Mouse (Mus musculus) kidney, postnatal 0 days (tissue): Measurements from ENCODE around the gene Slc2a9. TPM values are rescaled to one million over a fixed set of nuclear protein-coding genes. Genes with fewer than 3 reads are reported as not detected.

Experiments used
- ATAC-seq: fragments of 200-750 bp; cut with Nextera tagmentation; replicated peaks from 2 replicates; pipeline ENCODE4 v1.8.0; 2017; ENCODE audit warnings: low read depth, moderate number of reproducible peaks, moderate TSS enrichment, moderate library complexity; ENCODE audit not compliant: low FRiP score
- DNase-seq: peaks from one replicate; pipeline ENCODE4 v3.0.0-alpha.2; 2016; ENCODE audit warnings: low spot score
- H3K27ac ChIP-seq: fragments of 300-500 bp; sonication (generic); 2 replicates; pipeline ENCODE4 v1.5.1; 2014; ENCODE audit warnings: mild to moderate bottlenecking
- H3K27me3 ChIP-seq: fragments of 300-500 bp; sonication (generic); 2 replicates; pipeline ENCODE4 v1.6.1; 2014; ENCODE audit warnings: low read length, mixed read lengths; ENCODE audit not compliant: insufficient read depth
- H3K36me3 ChIP-seq: fragments of 300-500 bp; sonication (generic); 2 replicates; pipeline ENCODE4 v1.6.1; 2014; ENCODE audit warnings: low read length, mixed read lengths; ENCODE audit not compliant: insufficient read depth
- H3K4me1 ChIP-seq: fragments of 300-500 bp; sonication (generic); replicated peaks from 2 replicates; pipeline ENCODE4 v1.6.1; 2014; ENCODE audit warnings: antibody characterized with exemption, low read length, mixed read lengths; ENCODE audit not compliant: insufficient read depth
- H3K4me2 ChIP-seq: fragments of 300-500 bp; sonication (generic); 2 replicates; pipeline ENCODE4 v1.6.1; 2014; ENCODE audit warnings: mild to moderate bottlenecking, low read length, moderate library complexity, mixed read lengths
- H3K4me3 ChIP-seq: fragments of 300-500 bp; sonication (generic); replicated peaks from 2 replicates; pipeline ENCODE4 v1.5.1; 2014; ENCODE audit warnings: low read depth, low read length
- H3K9ac ChIP-seq: fragments of 300-500 bp; sonication (generic); 2 replicates; pipeline ENCODE4 v1.6.1; 2014; ENCODE audit warnings: low read depth, low read length
- H3K9me3 ChIP-seq: fragments of 300-500 bp; sonication (generic); replicated peaks from 2 replicates; pipeline ENCODE4 v1.6.1; 2016; ENCODE audit warnings: low read length, inconsistent platforms, mixed read lengths
- CTCF ChIP-seq: IDR thresholded peaks from 2 replicates; pipeline ENCODE4 v1.5.1; 2016; ENCODE audit warnings: antibody characterized with exemption, low read depth, mild to moderate bottlenecking, moderate library complexity
- WGBS: fragments of 180-500 bp; shearing (Covaris S2); extraction: QIAGEN DNeasy Blood & Tissue Kit; methylation state at CpG from one replicate; pipeline ENCODE4 v1.1.7; 2014; 5-methylcytosine and 5-hydroxymethylcytosine counted together
- polyA plus RNA-seq: library from polyadenylated mRNA; unstranded; fragments of >200 nt; fragmentation: Nextera tagmentation; extraction: Ambion mirVana; gene quantifications from 2 replicates; pipeline ENCODE4 v1.2.1, GENCODE M21; 2015

The Slc2a9 gene
- polyA plus RNA-seq, 1 experiment from 2014 or later = 3.5 TPM

- Histone ChIP-seq H3K4me3 (no peak overlapping the region), H3K9me3 (no peaks in the 10 kb centered on the region), H3K4me2 (no peak overlapping the region), H3K4me1 (no peaks in the 10 kb centered on the region), H3K36me3 (no peaks in the 10 kb centered on the region), H3K27ac (no peak overlapping the region), H3K9ac (no peak overlapping the region), H3K27me3 (no peaks in the 10 kb centered on the region)
- ATAC-seq = no peak
- peak; percentile 7; the same call in 1 of the 2 replicates for TF ChIP-seq CTCF
- no peak for DNase-seq
- 90% methylated on average over 11 of the region's 11 CpGs for WGBS
These were observed 66.3 kb downstream of the Slc2a9 start for GRCm38 (mm10) chr5:38436681-38437080.

GRCm38 (mm10) chr5:38434875-38435274 is 68.1 kb downstream of the Slc2a9 start:
- Histone ChIP-seq H3K36me3 (no peaks in the 10 kb centered on the region), H3K9me3 (no peaks in the 10 kb centered on the region), H3K9ac (no peak overlapping the region), H3K4me2 (no peak overlapping the region), H3K27me3 (no peaks in the 10 kb centered on the region), H3K4me3 (no peak overlapping the region), H3K4me1 (no peaks in the 10 kb centered on the region), H3K27ac (no peak overlapping the region)
- ATAC-seq (no peak), DNase-seq (no peak)
- no peak for TF ChIP-seq CTCF
- 72% methylated on average over 3 of the region's 3 CpGs for WGBS

- Histone ChIP-seq H3K27me3 (no peaks in the 10 kb centered on the region), H3K4me3 (no peak overlapping the region), H3K9ac (no peak overlapping the region), H3K9me3 (no peaks in the 10 kb centered on the region), H3K27ac (no peak overlapping the region), H3K4me1 (no peaks in the 10 kb centered on the region), H3K4me2 (no peak overlapping the region), H3K36me3 (no peaks in the 10 kb centered on the region)
- no peak for DNase-seq
- TF ChIP-seq CTCF = no peak
- 78% methylated on average over 7 of the region's 7 CpGs for whole genome bisulfite sequencing
- ATAC-seq = no peak
These were observed 71.7 kb downstream of the Slc2a9 start for GRCm38 (mm10) chr5:38431201-38431600.

- Histone ChIP-seq H3K4me2 (no peak overlapping the region), H3K27me3 (no peaks in the 10 kb centered on the region), H3K36me3 (no peaks in the 10 kb centered on the region), H3K27ac (no peak overlapping the region), H3K9ac (no peak overlapping the region), H3K4me1 (no peaks in the 10 kb centered on the region), H3K4me3 (no peak overlapping the region), H3K9me3 (no peaks in the 10 kb centered on the region)
- no peak for TF ChIP-seq CTCF
- WGBS = 35% methylated on average over 6 of the region's 6 CpGs
- DNase-seq = no peak
- no peak for ATAC-seq
These were observed 73.8 kb downstream of the Slc2a9 start for GRCm38 (mm10) chr5:38429106-38429505.

GRCm38 (mm10) chr5:38427757-38428156 is 75.2 kb downstream of the Slc2a9 start:
- TF ChIP-seq CTCF = no peak
- H3K36me3 ChIP-seq = no peaks in the 10 kb centered on the region
- ATAC-seq (no peak), DNase-seq (no peak)
- no peak overlapping the region for H3K27ac ChIP-seq
- WGBS = 61% methylated on average over 5 of the region's 5 CpGs
- H3K4me3 ChIP-seq = no peak overlapping the region
- no peaks in the 10 kb centered on the region for H3K4me1 ChIP-seq
- no peak overlapping the region for H3K4me2 ChIP-seq
- no peak overlapping the region for H3K9ac ChIP-seq
- H3K27me3 ChIP-seq = no peaks in the 10 kb centered on the region
- no peaks in the 10 kb centered on the region for H3K9me3 ChIP-seq

GRCm38 (mm10) chr5:38425569-38425968 is 77.4 kb downstream of the Slc2a9 start:
- DNase-seq (no peak), ATAC-seq (no peak)
- Histone ChIP-seq H3K9me3 (no peaks in the 10 kb centered on the region), H3K9ac (no peak overlapping the region), H3K27ac (no peak overlapping the region), H3K4me1 (no peaks in the 10 kb centered on the region), H3K36me3 (no peaks in the 10 kb centered on the region), H3K27me3 (no peaks in the 10 kb centered on the region), H3K4me2 (no peak overlapping the region), H3K4me3 (no peak overlapping the region)
- TF ChIP-seq CTCF = no peak
- 85% methylated on average over 6 of the region's 6 CpGs for WGBS

GRCm38 (mm10) chr5:38422426-38422825 is 80.5 kb downstream of the Slc2a9 start:
- H3K9me3 ChIP-seq = no peaks in the 10 kb centered on the region
- no peaks in the 10 kb centered on the region for H3K36me3 ChIP-seq
- DNase-seq (no peak), ATAC-seq (no peak)
- 47% methylated on average over 4 of the region's 4 CpGs for WGBS
- H3K27me3 ChIP-seq = no peaks in the 10 kb centered on the region
- H3K27ac ChIP-seq = no peak overlapping the region
- no peak overlapping the region for H3K9ac ChIP-seq
- no peak overlapping the region for H3K4me3 ChIP-seq
- H3K4me1 ChIP-seq = no peaks in the 10 kb centered on the region
- no peak overlapping the region for H3K4me2 ChIP-seq
- no peak for TF ChIP-seq CTCF
